ENCODE assay signal across 8 mouse cellular contexts in the genomic region with DNA sequence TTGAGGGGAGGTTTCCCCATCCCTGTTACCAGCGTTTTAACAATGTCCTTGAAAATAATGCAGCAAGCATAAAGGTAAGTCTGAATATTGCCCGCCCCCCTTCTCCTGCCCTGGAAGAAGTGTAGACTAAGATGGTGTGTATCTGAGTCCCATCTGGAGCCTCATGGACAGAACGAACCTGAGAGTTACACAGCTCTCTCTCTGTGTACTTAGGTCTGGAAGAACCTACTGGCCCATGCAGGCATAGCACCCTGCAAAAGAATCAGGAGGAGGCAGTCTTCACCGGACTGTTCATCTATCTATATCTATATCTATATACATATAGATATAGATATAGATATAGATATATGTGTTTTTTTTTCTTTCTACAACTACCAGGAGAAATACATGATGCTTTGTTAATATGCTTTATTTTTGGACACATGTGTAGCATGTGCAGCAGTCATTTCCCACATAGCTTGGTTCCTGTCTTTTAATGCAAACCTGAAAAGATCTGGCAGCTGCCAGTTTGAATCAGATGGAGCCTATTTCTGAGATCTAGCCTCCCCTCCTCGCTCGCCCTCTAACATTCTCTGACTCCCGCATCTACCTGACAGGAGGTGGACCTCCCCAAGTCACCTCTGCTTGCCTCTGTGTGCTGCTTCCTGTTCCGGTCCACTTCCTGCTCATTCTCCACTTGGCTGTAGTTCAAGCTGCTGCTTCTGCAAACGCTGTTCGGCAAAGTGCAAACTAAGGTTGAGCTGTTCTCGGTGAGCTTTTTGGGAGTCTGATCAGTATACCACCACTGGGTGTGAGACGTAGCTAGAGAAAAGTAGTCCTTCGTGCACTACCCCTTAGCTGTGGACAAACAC. TPM values are rescaled to one million over a fixed set of nuclear protein-coding genes. Genes with fewer than 3 reads are reported as not detected.
A peak's percentile ranks its signal among the peaks of the same experiment; 100 is the strongest.
DNase-seq lines count a peak whose midpoint lies in the region; ATAC-seq lines count a peak whose summit lies in the region.

No protein-coding gene starts in this region.

- H3K9ac ChIP-seq in forebrain, embryonic 11.5 days (ENCODE audit: low read length): no peak overlapping the region
- H3K9ac ChIP-seq in limb, embryonic 13.5 days: no peak overlapping the region
- H3K9ac ChIP-seq in midbrain, embryonic 16.5 days (ENCODE audit: low read depth, low read length): peak overlapping the region; percentile 84

- WGBS in forebrain, embryonic 10.5 days: 80% methylated on average over 13 of the region's 13 CpGs
- WGBS in forebrain, embryonic 11.5 days: 83% methylated on average over 13 of the region's 13 CpGs
- WGBS in limb, embryonic 13.5 days: 77% methylated on average over 13 of the region's 13 CpGs
- 80% methylated on average over 13 of the region's 13 CpGs for WGBS in midbrain, embryonic 16.5 days

- H3K4me2 ChIP-seq in forebrain, embryonic 11.5 days (ENCODE audit: low read depth, low read length, severe bottlenecking): no peak overlapping the region
- peak overlapping the region; percentile 93 for H3K4me2 ChIP-seq in limb, embryonic 13.5 days (replicated peaks)
- H3K4me2 ChIP-seq in midbrain, embryonic 16.5 days (ENCODE audit: low read length): peak overlapping the region; percentile 73

- H3K4me3 ChIP-seq in forebrain, embryonic 10.5 days: peak overlapping the region; percentile 76
- H3K4me3 ChIP-seq in forebrain, embryonic 11.5 days (ENCODE audit: low read depth, low read length): no peak overlapping the region
- H3K4me3 ChIP-seq in limb, embryonic 13.5 days: peak overlapping the region; percentile 73
- peak overlapping the region; percentile 70 for H3K4me3 ChIP-seq in midbrain, embryonic 16.5 days (ENCODE audit: low read depth, low read length)

- ATAC-seq in forebrain, embryonic 11.5 days (replicated peaks; ENCODE audit: low FRiP score): no peak
- peak; percentile 52 to 65 for ATAC-seq in hematopoietic stem cell, adult 5-6 weeks (replicated peaks in 1 of 2; ENCODE audit: insufficient read depth in 1 of 2, low FRiP score in 2 of 2, low TSS enrichment in 1 of 2, low read depth in 1 of 2, poor library complexity in 2 of 2, severe bottlenecking in 2 of 2)
- ATAC-seq in limb, embryonic 13.5 days (ENCODE audit: low FRiP score, low read depth): no peak
- ATAC-seq in midbrain, embryonic 16.5 days: no peak

- H3K9me3 ChIP-seq in forebrain, embryonic 10.5 days: no peaks in the 10 kb centered on the region
- no peaks in the 10 kb centered on the region for H3K9me3 ChIP-seq in forebrain, embryonic 11.5 days (ENCODE audit: control insufficient read depth, low read length)
- no peaks in the 10 kb centered on the region for H3K9me3 ChIP-seq in limb, embryonic 13.5 days
- H3K9me3 ChIP-seq in midbrain, embryonic 16.5 days (replicated peaks; ENCODE audit: control insufficient read depth, low read length, poor library complexity, severe bottlenecking): no peaks in the 10 kb centered on the region

- DNase-seq in forebrain, embryonic 10.5 days (ENCODE audit: extremely low spot score, low spot score): no peak
- no peak for DNase-seq in forebrain, embryonic 11.5 days (ENCODE audit: low spot score)
- peak; percentile 51 for DNase-seq in ZHBTc4 (ENCODE audit: low read depth, low spot score)
- DNase-seq in adrenal gland, postnatal 25 days: no peak
- DNase-seq in layer of hippocampus, postnatal 25 days (ENCODE audit: extremely low spot score in 1 of 2, low spot score in 1 of 2): no peak

- no peak overlapping the region for H3K27ac ChIP-seq in forebrain, embryonic 10.5 days
- H3K27ac ChIP-seq in forebrain, embryonic 11.5 days (ENCODE audit: low read depth, low read length): no peak overlapping the region
- H3K27ac ChIP-seq in limb, embryonic 13.5 days: no peak overlapping the region
- no peak overlapping the region for H3K27ac ChIP-seq in midbrain, embryonic 16.5 days (ENCODE audit: low read length)

- H3K4me1 ChIP-seq in forebrain, embryonic 10.5 days: peaks cover 12% of the 10 kb centered on the region
- peaks cover 2% of the 10 kb centered on the region; the same call in 1 of the 2 replicates for H3K4me1 ChIP-seq in forebrain, embryonic 11.5 days (replicated peaks; ENCODE audit: control insufficient read depth, insufficient read depth, low read length)
- H3K4me1 ChIP-seq in limb, embryonic 13.5 days: peaks cover 9% of the 10 kb centered on the region
- H3K4me1 ChIP-seq in midbrain, embryonic 16.5 days (ENCODE audit: control insufficient read depth, insufficient read depth, low read length): peaks cover 11% of the 10 kb centered on the region

- H3K27me3 ChIP-seq in forebrain, embryonic 10.5 days (ENCODE audit: poor library complexity, severe bottlenecking): no peaks in the 10 kb centered on the region
- H3K27me3 ChIP-seq in forebrain, embryonic 11.5 days (ENCODE audit: control insufficient read depth, insufficient read depth, low read length): peaks cover 2% of the 10 kb centered on the region; the same call in 1 of the 2 replicates
- peaks cover 8% of the 10 kb centered on the region for H3K27me3 ChIP-seq in limb, embryonic 13.5 days
- no peaks in the 10 kb centered on the region; the same call in 1 of the 2 replicates for H3K27me3 ChIP-seq in midbrain, embryonic 16.5 days (ENCODE audit: control insufficient read depth, insufficient read depth, low read depth, low read length)

- peaks cover 15% of the 10 kb centered on the region for H3K36me3 ChIP-seq in forebrain, embryonic 10.5 days (replicated peaks)
- no peaks in the 10 kb centered on the region for H3K36me3 ChIP-seq in forebrain, embryonic 11.5 days (ENCODE audit: control insufficient read depth, insufficient read depth, low read length)
- H3K36me3 ChIP-seq in limb, embryonic 13.5 days: peaks cover 20% of the 10 kb centered on the region
- H3K36me3 ChIP-seq in midbrain, embryonic 16.5 days (ENCODE audit: control insufficient read depth, insufficient read depth, low read length): peaks cover 12% of the 10 kb centered on the region

RNA-seq across cellular contexts. Expression of a gene that starts 1.5 kb away (rescaled TPM):
- 36.0 and 37.1 TPM in 2 replicates for polyA plus RNA-seq in forebrain, embryonic 10.5 days (2016; fragmentation: Nextera tagmentation; extraction: Ambion mirVana)
- polyA plus RNA-seq in forebrain, embryonic 11.5 days (2014; fragmentation: Nextera tagmentation; extraction: Ambion mirVana): 27.0 and 28.8 TPM in 2 replicates
- total RNA-seq in hematopoietic stem cell, adult 5-6 weeks (2017): 13.8 and 16.8 TPM in 2 replicates
- polyA plus RNA-seq in limb, embryonic 13.5 days (2015; fragmentation: Nextera tagmentation; extraction: Ambion mirVana): 29.3 and 29.9 TPM in 2 replicates
- 75.3 and 85.7 TPM in 2 replicates for polyA plus RNA-seq in midbrain, embryonic 16.5 days (2015; fragmentation: Nextera tagmentation; extraction: Ambion mirVana)
- 7.0 and 7.9 TPM in 2 replicates for total RNA-seq in adrenal gland, postnatal 25 days (2021)
- total RNA-seq in layer of hippocampus, postnatal 25 days (2021): 10 to 100 TPM; 65.9 to 70.6 TPM

RNA-seq across cellular contexts. Expression of a gene that starts 36.2 kb away (rescaled TPM):
- polyA plus RNA-seq in forebrain, embryonic 10.5 days (2016; fragmentation: Nextera tagmentation; extraction: Ambion mirVana): 62.3 and 67.8 TPM in 2 replicates
- 55.6 and 59.4 TPM in 2 replicates for polyA plus RNA-seq in forebrain, embryonic 11.5 days (2014; fragmentation: Nextera tagmentation; extraction: Ambion mirVana)
- 38.5 and 52.3 TPM in 2 replicates for total RNA-seq in hematopoietic stem cell, adult 5-6 weeks (2017)
- 95.7 and 107 TPM in 2 replicates for polyA plus RNA-seq in limb, embryonic 13.5 days (2015; fragmentation: Nextera tagmentation; extraction: Ambion mirVana)
- 108 and 133 TPM in 2 replicates for polyA plus RNA-seq in midbrain, embryonic 16.5 days (2015; fragmentation: Nextera tagmentation; extraction: Ambion mirVana)
- 38.5 and 40.8 TPM in 2 replicates for total RNA-seq in adrenal gland, postnatal 25 days (2021)
- 100 to 1,000 TPM; 172 to 203 TPM for total RNA-seq in layer of hippocampus, postnatal 25 days (2021)

Comparison
In these comparisons a context has a peak if more than half of its experiments do, and no peak if none do; other contexts are left out.
1. ATAC-seq: peak in hematopoietic stem cell, adult 5-6 weeks (2 of 2); none in forebrain, embryonic 11.5 days (single experiment), limb, embryonic 13.5 days (single experiment) and midbrain, embryonic 16.5 days (single experiment).